Mouse (Mus musculus) heart, postnatal 0 days (tissue): ENCODE measurements around the gene Ralgps1.

Source experiments
- CTCF ChIP-seq: IDR thresholded peaks from 2 replicates; pipeline ENCODE4 v1.5.1; 2016; ENCODE audit warnings: antibody characterized with exemption, control low read depth, low read depth
- EP300 ChIP-seq: IDR thresholded peaks from 2 replicates; pipeline ENCODE4 v1.6.1; 2016; ENCODE audit warnings: antibody characterized with exemption, low read depth

DNA sequence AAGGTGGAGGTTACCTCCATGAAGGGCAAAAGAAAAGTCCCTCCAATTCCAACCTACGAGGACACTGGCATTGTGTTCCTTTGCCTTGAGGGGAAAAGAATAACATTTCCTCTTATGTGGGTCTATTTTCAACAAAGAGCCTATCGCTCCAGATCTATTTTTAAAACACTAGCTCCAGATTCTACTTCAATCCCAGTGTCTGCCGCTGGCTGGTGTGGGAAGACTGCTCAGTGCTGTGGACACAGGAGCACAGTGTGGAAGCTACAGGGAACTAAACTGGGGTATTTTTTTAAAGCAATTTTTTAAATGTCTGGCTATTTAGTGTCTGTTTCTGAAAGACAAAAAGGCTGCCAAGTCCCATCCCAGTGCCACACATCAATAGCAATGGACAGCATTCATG is 105.5 kb downstream of the Ralgps1 start:
- TF ChIP-seq CTCF (no peak), EP300 (no peak)
